Mouse (Mus musculus) cerebellum, adult 9-11 months (tissue): ENCODE measurements at regions not wholly inside any gene's neighbourhood (a gene's known extent, or its start where the extent isn't known, plus 50 kb on each side); places are given as distances from the start of the nearest gene placed in this dataset.
A peak's percentile ranks its signal among the peaks of the same experiment; 100 is the strongest.

Experiments
- DNase-seq: peaks from one replicate; pipeline ENCODE4 v3.0.0; 2022

- DNase-seq, result no peak
These were observed 813.6 kb downstream of the Gm9008 start for GRCm38 (mm10) chr6:75683935-75684334.

- DNase-seq, result no peak
These were observed 853.2 kb downstream of the Gm9008 start for GRCm38 (mm10) chr6:75644363-75644720.

DNA sequence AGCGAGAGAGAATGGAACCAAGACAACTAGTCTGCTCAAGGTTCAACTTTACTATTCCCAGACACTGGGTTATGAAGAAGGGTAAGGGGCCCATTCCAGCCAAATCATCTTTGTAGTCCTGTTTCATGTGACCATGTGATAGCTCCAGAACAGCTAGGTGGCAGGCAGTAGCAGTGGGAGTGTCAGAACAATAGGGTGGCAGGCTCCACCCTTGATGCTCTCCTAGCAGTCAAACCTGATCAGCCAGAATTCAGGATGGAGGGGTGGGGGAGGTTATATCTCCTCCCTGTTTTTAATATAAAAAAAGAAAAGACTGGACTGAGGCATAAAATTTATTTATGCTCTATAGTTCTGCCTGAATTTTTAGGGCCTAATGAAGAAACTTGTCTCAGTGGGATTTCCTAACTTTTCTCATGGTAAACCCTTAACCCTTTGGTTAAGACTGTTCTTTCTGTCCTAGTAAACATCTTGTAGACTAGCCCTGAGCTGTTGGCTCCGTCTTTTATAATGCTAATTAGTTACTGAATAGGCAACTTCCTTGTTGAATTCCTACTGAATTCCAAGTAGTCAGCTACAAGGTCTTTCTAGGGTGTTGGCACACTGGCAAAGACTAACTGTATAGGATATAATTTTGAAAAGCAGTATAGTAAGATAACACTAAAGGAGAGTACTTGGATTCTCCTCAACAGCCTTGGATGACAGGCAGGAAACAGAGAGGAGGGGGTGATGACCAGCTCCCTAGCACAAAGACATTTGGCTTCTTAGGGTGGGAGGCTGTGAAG, 853.8 kb downstream of the Gm9008 start:
- DNase-seq, result no peak

DNA sequence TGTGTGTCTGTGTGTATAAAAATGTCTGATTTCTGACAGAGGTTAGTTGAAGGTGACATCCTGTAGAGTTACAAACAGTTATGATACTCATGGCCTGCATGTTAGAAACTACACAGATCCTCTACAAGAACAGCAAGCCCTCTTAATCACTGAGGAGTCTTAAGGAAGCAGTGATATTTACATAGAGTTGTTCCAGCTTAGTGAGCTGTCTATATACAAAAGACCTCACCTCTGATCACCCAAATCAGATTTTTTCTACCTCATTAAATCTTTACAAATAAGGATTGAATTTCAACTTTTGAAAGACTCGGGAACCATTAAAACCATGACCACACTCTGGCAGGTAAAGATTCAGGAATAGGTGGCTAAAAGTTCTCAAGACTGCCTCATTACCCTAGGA, 861.5 kb downstream of the Gm9008 start:
- DNase-seq, result no peak

GRCm38 (mm10) chr6:75602536-75603279, 894.9 kb downstream of the Gm9008 start:
- DNase-seq, result peak; percentile 91

- no peak for DNase-seq
These were observed 939.2 kb downstream of the Gm9008 start for GRCm38 (mm10) chr6:75558431-75558830.

DNA sequence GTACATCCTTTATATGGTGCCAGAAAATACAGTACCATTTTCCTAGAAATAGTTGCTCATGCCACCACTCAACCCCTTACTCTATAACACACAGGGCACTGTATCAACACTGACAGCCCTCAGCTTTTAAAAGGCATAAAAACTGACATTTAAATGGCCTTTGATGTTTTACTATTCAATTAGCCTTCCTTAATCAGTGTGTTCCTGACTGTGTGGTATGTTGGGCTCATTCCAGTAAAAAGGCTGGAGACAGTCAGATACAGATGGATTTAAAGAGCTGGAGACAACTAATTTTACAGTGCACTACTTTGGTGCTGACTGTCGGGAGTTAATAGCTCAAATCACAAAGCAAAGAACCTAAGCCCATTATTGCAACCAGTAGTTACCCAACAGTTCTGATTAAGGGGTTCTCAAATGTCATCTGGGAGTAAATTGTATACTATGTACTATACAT, 955.3 kb downstream of the Gm9008 start:
- DNase-seq, result no peak

DNA sequence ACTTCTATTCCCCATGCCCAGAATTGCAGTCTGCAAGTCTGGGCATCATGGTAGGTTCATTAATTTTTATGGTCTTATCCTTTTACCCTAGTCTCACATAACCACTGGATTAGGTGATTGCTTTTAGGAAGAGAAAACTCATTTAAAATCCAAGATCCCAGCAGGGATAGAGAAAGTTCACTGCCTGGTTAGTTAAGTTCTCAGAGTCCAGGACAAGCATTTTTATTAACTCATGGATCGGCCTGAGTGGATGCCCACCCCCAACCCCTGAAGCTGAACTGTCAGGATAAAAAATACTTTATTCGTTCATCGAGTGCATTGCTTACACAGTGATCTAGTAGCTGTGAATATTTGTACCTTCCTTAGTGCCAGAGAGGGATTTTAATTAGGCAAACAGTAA, 957.9 kb downstream of the Gm9008 start:
- DNase-seq, result no peak
